Mouse (Mus musculus): ENCODE results near the gene Trappc10.

Gene Trappc10

GRCm38 (mm10) chr10:78158041-78158440 lies 86.4 kb downstream of the Trappc10 start:
- no peak for DNase-seq

- no peak for DNase-seq
Observed at GRCm38 (mm10) chr10:78156926-78157325, 87.5 kb downstream of the Trappc10 start.

- DNase-seq, result no peak
Observed at GRCm38 (mm10) chr10:78148834-78149766, 95.3 kb downstream of the Trappc10 start.

- DNase-seq, result no peak
Observed at GRCm38 (mm10) chr10:78147908-78148441, 96.5 kb downstream of the Trappc10 start.

- DNase-seq, result no peak
Observed at GRCm38 (mm10) chr10:78143727-78144505, 100.5 kb downstream of the Trappc10 start.

GRCm38 (mm10) chr10:78140843-78141242 lies 103.6 kb downstream of the Trappc10 start:
- no peak for DNase-seq

GRCm38 (mm10) chr10:78140251-78140600 lies 104.2 kb downstream of the Trappc10 start:
- DNase-seq, result no peak

- DNase-seq, result no peak
Observed at GRCm38 (mm10) chr10:78139572-78140250, 104.7 kb downstream of the Trappc10 start.

GRCm38 (mm10) chr10:78138812-78139523 lies 105.5 kb downstream of the Trappc10 start:
- DNase-seq, result no peak

GRCm38 (mm10) chr10:78137191-78137590 lies 107.2 kb downstream of the Trappc10 start:
- no peak for DNase-seq

Data from right cerebral cortex, postnatal 4 days (tissue).